Mouse (Mus musculus) myocyte (in vitro differentiated cells): ENCODE results near the gene Emp2.

Experiments
- CEBPB ChIP-seq: IDR thresholded peaks from 2 replicates; pipeline ENCODE4 v1.6.1; 2011; ENCODE audit warnings: mild to moderate bottlenecking, moderate library complexity; ENCODE audit not compliant: poor library complexity, insufficient read depth, severe bottlenecking
- E2F4 ChIP-seq: IDR thresholded peaks from one replicate; pipeline ENCODE4 v1.6.1; 2011; ENCODE audit warnings: mild to moderate bottlenecking, control low read depth, moderate library complexity; ENCODE audit not compliant: insufficient read depth
- MAX ChIP-seq: IDR thresholded peaks from one replicate; pipeline ENCODE4 v1.6.1; 2011; ENCODE audit warnings: low read depth, mild to moderate bottlenecking, control low read depth
- MYOD1 ChIP-seq, 3 experiments: IDR thresholded peaks; one replicate each; pipeline ENCODE4 v1.6.1; 2011; ENCODE audit warnings: control low read depth in 2 of 3, low read depth in 2 of 3, mild to moderate bottlenecking in 2 of 3, moderate library complexity in 1 of 3; ENCODE audit not compliant: insufficient read length in 2 of 3, control insufficient read depth in 1 of 3
- MYOG ChIP-seq, 3 experiments: IDR thresholded peaks; one replicate each; pipeline ENCODE4 v1.6.1; 2011; ENCODE audit warnings: control low read depth in 2 of 3, low read depth in 2 of 3, mild to moderate bottlenecking in 2 of 3; ENCODE audit not compliant: insufficient read length in 2 of 3, control insufficient read depth in 1 of 3, insufficient read depth in 1 of 3
- POLR2A ChIP-seq: IDR thresholded peaks from one replicate; pipeline ENCODE4 v1.6.1; 2011; ENCODE audit warnings: low read depth, mild to moderate bottlenecking, control low read depth, moderate library complexity; ENCODE audit not compliant: insufficient read length
- POLR2AphosphoS2 ChIP-seq: IDR thresholded peaks from one replicate; pipeline ENCODE4 v1.6.1; 2011; ENCODE audit warnings: low read depth, control low read depth; ENCODE audit not compliant: insufficient read length
- REST ChIP-seq: IDR thresholded peaks from one replicate; pipeline ENCODE4 v1.6.1; 2011; ENCODE audit warnings: mild to moderate bottlenecking, control low read depth, moderate library complexity; ENCODE audit not compliant: insufficient read depth, insufficient read length
- SRF ChIP-seq: IDR thresholded peaks from one replicate; pipeline ENCODE4 v1.6.1; 2011; ENCODE audit warnings: low read depth; ENCODE audit not compliant: control insufficient read depth, insufficient read length
- TCF12 ChIP-seq: IDR thresholded peaks from one replicate; pipeline ENCODE4 v1.6.1; 2011; ENCODE audit warnings: mild to moderate bottlenecking, control low read depth; ENCODE audit not compliant: poor library complexity, insufficient read depth, severe bottlenecking
- TCF3 ChIP-seq: IDR thresholded peaks from one replicate; pipeline ENCODE4 v1.6.1; 2011; ENCODE audit warnings: low read depth, control low read depth; ENCODE audit not compliant: insufficient read length
- USF1 ChIP-seq: IDR thresholded peaks from one replicate; pipeline ENCODE4 v1.6.1; 2011; ENCODE audit warnings: low read depth, mild to moderate bottlenecking, control low read depth, moderate library complexity

- no peak for TF ChIP-seq POLR2A
- TF ChIP-seq MYOD1 (IDR thresholded peaks at IDR 0.05; ENCODE audit: control insufficient read depth in 1 of 3, insufficient read length in 2 of 3, low read depth in 2 of 3): no peak
- no peak for TF ChIP-seq REST
- TF ChIP-seq TCF12: no peak
- no peak for TF ChIP-seq USF1
- TF ChIP-seq E2F4: no peak
- TF ChIP-seq MAX: no peak
- TF ChIP-seq TCF3: no peak
- TF ChIP-seq MYOG (IDR thresholded peaks at IDR 0.05; ENCODE audit: control insufficient read depth in 1 of 3, insufficient read depth in 1 of 3, insufficient read length in 2 of 3, low read depth in 2 of 3): no peak
- TF ChIP-seq SRF: no peak
- no peak for TF ChIP-seq POLR2AphosphoS2
- no peak for TF ChIP-seq CEBPB
Observed at GRCm38 (mm10) chr16:10341110-10341509, 27.3 kb upstream of the Emp2 start.
